Mouse (Mus musculus): Measurements from ENCODE around the gene Fdx1. TPM values are rescaled to one million over a fixed set of nuclear protein-coding genes. Genes with fewer than 3 reads are reported as not detected.
A peak's percentile ranks its signal among the peaks of the same experiment; 100 is the strongest.

The Fdx1 gene
- polyA plus RNA-seq, 1 experiment from 2014 or later, result 76.8 TPM

DNA sequence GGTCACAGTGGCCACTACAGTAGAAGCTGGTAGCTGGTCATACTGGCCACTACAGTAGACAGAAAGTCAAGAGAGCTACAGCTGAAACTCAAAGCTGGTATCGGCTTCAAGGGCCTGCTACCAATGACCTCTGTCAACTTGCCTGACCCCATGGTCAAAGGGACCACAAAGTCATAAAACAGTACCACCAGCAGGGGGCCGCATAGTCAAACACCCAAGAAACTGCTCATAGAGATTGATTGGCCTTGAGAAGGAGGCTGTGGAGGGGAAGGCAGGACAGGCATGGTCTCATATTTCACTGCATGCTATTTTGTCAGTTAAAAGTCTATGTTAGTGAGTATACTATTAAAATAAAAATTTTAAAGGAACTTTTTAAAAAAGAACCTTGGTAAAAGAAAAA lies 27.5 kb upstream of the Fdx1 start:
- WGBS, result 12% methylated on average over 2 of the region's 2 CpGs
- no peak overlapping the region for H3K27ac ChIP-seq
- no peak for ATAC-seq (ENCODE audit: insufficient number of reproducible peaks, insufficient read depth, low FRiP score, low TSS enrichment, low read depth)

DNA sequence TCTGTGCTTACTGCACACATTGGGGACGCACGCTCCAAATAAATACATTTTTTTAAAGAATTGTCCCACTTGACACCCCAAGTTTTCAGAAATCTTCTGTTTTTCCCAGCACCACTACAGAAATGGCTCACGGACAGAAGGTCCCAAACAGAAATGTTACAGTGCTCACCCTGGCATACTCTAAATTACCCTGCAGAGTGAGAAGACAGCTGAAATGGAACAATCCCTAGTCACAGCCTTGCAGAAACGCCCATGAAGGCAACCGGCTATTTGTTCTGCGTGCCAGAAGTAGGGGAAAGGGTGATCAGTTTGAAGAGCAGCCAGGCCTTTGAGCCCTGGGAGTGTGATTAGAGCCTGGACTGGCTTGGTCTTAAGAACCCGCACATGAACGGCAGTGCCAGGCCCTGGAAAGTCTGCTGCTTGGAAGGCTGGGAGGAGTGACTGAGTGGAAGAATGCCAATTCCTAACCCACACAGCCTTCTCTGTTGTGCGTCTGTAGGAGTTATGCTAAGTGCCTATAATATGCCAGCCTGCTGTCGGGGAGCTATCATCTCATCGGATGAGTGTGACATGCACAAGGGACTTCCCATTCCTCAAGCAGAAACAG lies 22.2 kb upstream of the Fdx1 start:
- WGBS, result 88% methylated on average over 11 of the region's 11 CpGs

More for the DNA sequence above, 27.5 kb upstream of the Fdx1 start:
- Histone ChIP-seq H3K27me3 (no peaks in the 10 kb centered on the region), H3K4me3 (replicated peaks) (no peak overlapping the region), H3K4me2 (no peak overlapping the region), H3K9ac (replicated peaks) (no peak overlapping the region), H3K4me1 (replicated peaks) (no peaks in the 10 kb centered on the region), H3K36me3 (no peaks in the 10 kb centered on the region), H3K9me3 (no peaks in the 10 kb centered on the region)

DNA sequence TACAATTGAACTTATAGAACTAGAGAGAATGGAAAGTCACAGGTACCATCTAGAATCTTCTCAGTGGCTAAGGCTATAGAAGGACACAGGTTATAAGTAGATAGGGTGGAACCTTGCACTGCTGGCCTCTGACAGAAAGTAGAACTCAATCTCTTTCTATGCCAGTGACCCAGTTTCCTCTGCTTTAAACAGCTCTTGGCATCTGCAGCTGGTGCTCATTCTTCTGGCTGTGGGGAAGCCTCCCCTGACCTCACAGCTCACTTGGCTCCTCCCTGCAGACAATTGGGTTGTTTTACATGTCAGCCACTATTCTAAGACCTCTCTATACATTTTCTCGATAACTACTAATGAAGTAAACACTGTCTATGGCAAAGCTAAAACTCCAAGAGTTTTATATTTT lies 17.8 kb upstream of the Fdx1 start:
- ATAC-seq (ENCODE audit: insufficient number of reproducible peaks, insufficient read depth, low FRiP score, low TSS enrichment, low read depth), result no peak
- no peaks in the 10 kb centered on the region for H3K36me3 ChIP-seq
- H3K9me3 ChIP-seq, result no peaks in the 10 kb centered on the region; the same call in 1 of the 2 replicates
- no peaks in the 10 kb centered on the region for H3K27me3 ChIP-seq
- no peak overlapping the region for H3K4me2 ChIP-seq
- no peaks in the 10 kb centered on the region for H3K4me1 ChIP-seq (replicated peaks)
- no peak overlapping the region for H3K4me3 ChIP-seq (replicated peaks)
- WGBS, result 83% methylated on average over 1 of the region's 1 CpGs
- H3K9ac ChIP-seq (replicated peaks), result no peak overlapping the region
- H3K27ac ChIP-seq, result no peak overlapping the region

More for the DNA sequence above, 22.2 kb upstream of the Fdx1 start:
- Histone ChIP-seq H3K9ac (replicated peaks) (no peak overlapping the region), H3K27ac (no peak overlapping the region), H3K4me1 (replicated peaks) (no peaks in the 10 kb centered on the region), H3K36me3 (no peaks in the 10 kb centered on the region), H3K4me2 (no peak overlapping the region), H3K4me3 (replicated peaks) (no peak overlapping the region), H3K9me3 (no peaks in the 10 kb centered on the region), H3K27me3 (no peaks in the 10 kb centered on the region)
- no peak for ATAC-seq (ENCODE audit: insufficient number of reproducible peaks, insufficient read depth, low FRiP score, low TSS enrichment, low read depth)

DNA sequence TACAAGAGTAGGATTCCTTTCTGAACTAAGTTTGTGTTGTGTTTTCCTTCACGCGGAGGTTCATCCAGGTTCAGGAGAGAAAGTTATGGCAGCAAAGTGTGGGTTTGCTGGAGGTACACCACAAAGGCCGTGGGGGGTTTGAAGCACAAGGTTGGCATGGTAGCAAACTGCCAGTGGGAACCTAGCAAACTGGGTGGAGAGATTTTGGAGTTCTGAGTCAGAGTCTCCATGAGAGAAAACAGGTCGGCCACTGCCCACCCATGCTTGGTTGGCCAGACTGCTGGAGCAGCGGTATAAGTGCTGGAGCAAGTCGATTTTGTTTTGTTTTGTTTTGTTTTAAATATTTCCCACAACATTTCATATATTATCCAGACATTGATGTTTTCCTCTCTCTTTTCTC lies 15.9 kb upstream of the Fdx1 start:
- Histone ChIP-seq H3K4me1 (replicated peaks) (no peaks in the 10 kb centered on the region), H3K4me3 (replicated peaks) (no peak overlapping the region), H3K4me2 (no peak overlapping the region), H3K27ac (no peak overlapping the region), H3K27me3 (no peaks in the 10 kb centered on the region), H3K36me3 (no peaks in the 10 kb centered on the region), H3K9me3 (no peaks in the 10 kb centered on the region; the same call in 1 of the 2 replicates), H3K9ac (replicated peaks) (no peak overlapping the region)
- no peak for ATAC-seq (ENCODE audit: insufficient number of reproducible peaks, insufficient read depth, low FRiP score, low TSS enrichment, low read depth)
- 91% methylated on average over 6 of the region's 6 CpGs for WGBS

DNA sequence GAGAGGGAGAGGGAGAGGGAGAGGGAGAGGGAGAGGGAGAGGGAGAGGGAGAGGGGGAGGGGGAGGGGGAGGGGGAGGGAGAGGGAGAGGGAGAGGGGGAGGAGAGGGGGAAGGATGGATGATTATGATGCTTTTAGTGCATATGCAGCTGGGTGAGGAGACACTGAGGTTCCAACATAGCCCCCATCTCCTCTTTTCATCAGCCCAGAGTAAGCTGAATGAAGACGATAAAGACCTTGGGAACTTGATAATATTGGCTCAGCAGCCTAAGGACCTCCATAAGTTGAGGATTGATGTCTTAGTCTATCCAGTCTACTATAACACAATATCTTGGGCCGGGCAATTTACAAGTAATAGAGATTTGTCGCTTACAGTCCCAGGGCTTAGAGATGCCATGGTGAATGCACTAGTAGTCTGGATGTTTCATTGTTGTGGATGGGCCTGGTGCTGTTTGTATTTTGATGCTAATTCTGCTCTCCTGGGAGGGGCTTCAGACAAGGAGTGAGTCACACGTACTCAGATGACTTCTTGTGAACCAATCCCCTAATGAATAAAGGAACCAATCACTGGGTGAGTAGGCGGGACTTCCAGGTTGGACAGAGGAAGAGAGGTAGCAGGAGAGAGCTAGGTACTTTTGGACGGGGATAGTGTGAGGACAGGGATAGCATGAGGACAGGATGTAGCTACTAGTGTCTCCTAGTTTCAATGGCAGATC lies 15.3 kb upstream of the Fdx1 start:
- no peak overlapping the region for H3K4me2 ChIP-seq
- no peak overlapping the region for H3K4me3 ChIP-seq (replicated peaks)
- H3K9me3 ChIP-seq, result no peaks in the 10 kb centered on the region; the same call in 1 of the 2 replicates
- no peak overlapping the region for H3K27ac ChIP-seq
- 90% methylated on average over 6 of the region's 6 CpGs for WGBS
- no peaks in the 10 kb centered on the region for H3K27me3 ChIP-seq
- no peaks in the 10 kb centered on the region for H3K36me3 ChIP-seq
- H3K9ac ChIP-seq (replicated peaks), result no peak overlapping the region
- no peak for ATAC-seq (ENCODE audit: insufficient number of reproducible peaks, insufficient read depth, low FRiP score, low TSS enrichment, low read depth)
- H3K4me1 ChIP-seq (replicated peaks), result no peaks in the 10 kb centered on the region

DNA sequence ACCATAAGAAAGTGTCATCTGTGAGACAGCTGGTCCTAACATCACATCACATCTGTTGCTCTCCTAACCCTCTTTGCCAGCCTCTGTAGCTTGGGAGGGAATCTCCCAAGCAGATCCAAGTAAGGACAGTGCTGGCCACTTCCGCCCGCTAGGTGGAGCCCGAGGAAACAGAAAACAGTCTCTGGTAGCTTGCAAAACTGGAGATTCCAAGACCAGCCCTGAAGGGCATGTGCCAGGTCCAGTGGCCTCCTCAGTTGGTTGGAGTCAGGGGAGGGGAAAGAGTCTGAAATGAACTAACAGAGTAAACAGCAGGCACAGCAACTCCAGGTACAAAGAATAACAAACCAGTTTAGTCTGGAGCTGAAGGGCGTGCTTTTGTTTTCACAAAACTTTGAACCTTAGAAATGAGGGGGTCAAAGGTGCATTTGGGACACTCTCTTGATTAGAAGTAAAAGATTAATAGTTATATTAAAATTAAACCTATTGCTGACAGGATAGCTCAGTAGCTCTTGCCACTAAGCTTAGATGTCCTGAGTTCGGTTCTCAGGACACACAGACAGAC lies 14.2 kb upstream of the Fdx1 start:
- ATAC-seq (ENCODE audit: insufficient number of reproducible peaks, insufficient read depth, low FRiP score, low TSS enrichment, low read depth), result no peak
- H3K27ac ChIP-seq, result no peak overlapping the region
- no peak overlapping the region for H3K9ac ChIP-seq (replicated peaks)
- H3K27me3 ChIP-seq, result no peaks in the 10 kb centered on the region
- no peak overlapping the region for H3K4me3 ChIP-seq (replicated peaks)
- H3K36me3 ChIP-seq, result no peaks in the 10 kb centered on the region
- H3K9me3 ChIP-seq, result no peaks in the 10 kb centered on the region; the same call in 1 of the 2 replicates
- no peak overlapping the region for H3K4me2 ChIP-seq
- H3K4me1 ChIP-seq (replicated peaks), result no peaks in the 10 kb centered on the region
- 44% methylated on average over 5 of the region's 5 CpGs for WGBS

DNA sequence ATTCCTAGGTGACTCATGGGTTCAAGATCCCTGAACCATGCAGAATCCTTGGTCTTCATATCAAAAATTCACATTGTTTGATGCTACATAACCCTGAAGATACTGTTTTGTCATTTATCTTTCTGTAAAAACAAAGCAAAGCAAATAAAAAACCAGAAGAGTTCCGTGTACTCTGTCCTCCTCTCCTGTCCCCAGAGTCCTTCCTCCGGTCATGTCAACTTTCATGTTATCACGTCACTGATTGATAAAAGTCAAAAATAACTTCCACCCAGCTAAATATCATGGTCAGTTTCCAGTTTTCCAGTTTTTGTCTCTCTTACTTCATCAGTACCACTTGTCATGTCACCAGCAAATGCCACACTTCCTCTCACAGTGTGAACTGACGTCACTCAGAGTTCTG lies 11.5 kb upstream of the Fdx1 start:
- H3K4me2 ChIP-seq, result no peak overlapping the region
- no peaks in the 10 kb centered on the region; the same call in 1 of the 2 replicates for H3K9me3 ChIP-seq
- H3K27ac ChIP-seq, result no peak overlapping the region
- no peaks in the 10 kb centered on the region for H3K36me3 ChIP-seq
- ATAC-seq (ENCODE audit: insufficient number of reproducible peaks, insufficient read depth, low FRiP score, low TSS enrichment, low read depth), result no peak
- WGBS, result 83% methylated on average over 4 of the region's 4 CpGs
- no peaks in the 10 kb centered on the region for H3K27me3 ChIP-seq
- no peak overlapping the region for H3K4me3 ChIP-seq (replicated peaks)
- H3K9ac ChIP-seq (replicated peaks), result no peak overlapping the region
- H3K4me1 ChIP-seq (replicated peaks), result no peaks in the 10 kb centered on the region

DNA sequence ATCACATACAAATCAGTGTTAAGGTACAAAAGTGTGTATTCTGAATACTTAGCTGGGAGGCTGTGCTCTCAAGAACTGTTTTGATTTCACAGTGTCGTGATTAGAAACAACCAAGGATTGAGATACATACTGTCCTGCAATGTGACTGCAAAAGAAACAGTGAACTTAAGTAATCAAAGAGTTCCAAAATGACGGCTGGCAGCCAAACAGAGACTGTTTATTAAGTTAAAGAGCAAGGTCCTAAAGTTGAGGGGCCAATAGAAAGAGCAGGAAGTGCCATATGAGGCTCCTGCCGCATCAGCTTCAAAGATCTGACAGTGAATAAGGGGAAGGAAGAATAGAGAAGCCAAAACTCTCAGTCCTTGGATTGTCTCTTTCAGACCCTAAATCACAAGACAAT lies 10.5 kb upstream of the Fdx1 start:
- Histone ChIP-seq H3K27ac (no peak overlapping the region), H3K9me3 (no peaks in the 10 kb centered on the region; the same call in 1 of the 2 replicates), H3K4me2 (no peak overlapping the region), H3K4me1 (replicated peaks) (no peaks in the 10 kb centered on the region), H3K4me3 (replicated peaks) (no peak overlapping the region), H3K27me3 (no peaks in the 10 kb centered on the region), H3K36me3 (no peaks in the 10 kb centered on the region), H3K9ac (replicated peaks) (no peak overlapping the region)
- no peak for ATAC-seq (ENCODE audit: insufficient number of reproducible peaks, insufficient read depth, low FRiP score, low TSS enrichment, low read depth)
- 59% methylated on average over 3 of the region's 3 CpGs for WGBS

DNA sequence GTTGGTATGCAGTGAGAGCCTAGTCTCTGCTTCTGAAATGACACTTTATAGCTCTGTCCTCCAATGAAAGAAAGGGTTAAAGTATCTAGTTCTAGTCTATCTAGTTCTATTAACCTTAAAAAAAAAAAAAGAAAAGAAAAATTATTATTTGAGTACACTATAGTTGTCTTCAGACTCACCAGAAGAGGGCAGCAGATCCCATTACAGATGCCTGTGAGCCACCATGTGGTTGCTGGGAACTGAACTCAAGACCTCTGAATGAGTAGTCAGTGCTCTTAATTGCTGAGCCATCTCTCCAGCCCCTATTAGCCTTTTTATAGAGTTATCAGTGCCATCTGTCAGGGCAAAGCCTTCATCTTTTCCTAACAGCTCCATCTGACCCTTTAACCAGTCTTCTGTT lies 3.0 kb upstream of the Fdx1 start:
- ATAC-seq (ENCODE audit: insufficient number of reproducible peaks, insufficient read depth, low FRiP score, low TSS enrichment, low read depth), result no peak
- Histone ChIP-seq H3K27ac (no peak overlapping the region), H3K9me3 (no peaks in the 10 kb centered on the region)

DNA sequence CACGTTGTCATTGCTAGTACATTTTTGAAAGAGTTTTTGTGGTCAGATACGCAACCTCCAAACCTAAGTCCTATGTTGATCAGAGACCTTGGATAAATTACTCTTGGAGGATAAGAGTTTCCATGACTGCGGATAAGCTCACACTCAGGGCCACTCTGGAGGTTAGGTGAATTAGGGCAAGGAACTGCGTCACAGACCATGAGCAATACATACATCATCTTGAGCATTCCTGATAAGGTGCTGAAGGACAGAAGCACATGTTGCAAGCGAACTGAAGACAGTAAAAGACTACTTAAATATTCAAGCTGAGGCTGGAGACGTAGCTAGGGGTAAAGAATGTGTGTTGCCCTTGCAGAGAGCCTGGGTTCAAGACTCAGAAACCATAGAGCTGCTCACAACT lies 754 bp upstream of the Fdx1 start:
- ATAC-seq (ENCODE audit: insufficient number of reproducible peaks, insufficient read depth, low FRiP score, low TSS enrichment, low read depth), result no peak
- H3K27ac ChIP-seq, result no peak overlapping the region
- H3K36me3 ChIP-seq, result no peaks in the 10 kb centered on the region
- WGBS, result 72% methylated on average over 6 of the region's 6 CpGs
- 0 out of 2 replicates have a peak, but pooled peaks cover 5% of the 10 kb centered on the region for H3K27me3 ChIP-seq
- H3K9me3 ChIP-seq, result no peaks in the 10 kb centered on the region
- peak overlapping the region; percentile 68; the same call in 1 of the 2 replicates for H3K4me2 ChIP-seq
- H3K4me1 ChIP-seq (replicated peaks), result peaks cover 25% of the 10 kb centered on the region
- H3K4me3 ChIP-seq (replicated peaks), result no peak overlapping the region
- H3K9ac ChIP-seq (replicated peaks), result no peak overlapping the region

More for the DNA sequence above, 3.0 kb upstream of the Fdx1 start:
- Histone ChIP-seq H3K9ac (replicated peaks) (no peak overlapping the region), H3K4me2 (no peak overlapping the region), H3K4me1 (replicated peaks) (peaks cover 14% of the 10 kb centered on the region), H3K4me3 (replicated peaks) (no peak overlapping the region), H3K27me3 (0 out of 2 replicates have a peak, but pooled peaks cover 5% of the 10 kb centered on the region), H3K36me3 (no peaks in the 10 kb centered on the region)

DNA sequence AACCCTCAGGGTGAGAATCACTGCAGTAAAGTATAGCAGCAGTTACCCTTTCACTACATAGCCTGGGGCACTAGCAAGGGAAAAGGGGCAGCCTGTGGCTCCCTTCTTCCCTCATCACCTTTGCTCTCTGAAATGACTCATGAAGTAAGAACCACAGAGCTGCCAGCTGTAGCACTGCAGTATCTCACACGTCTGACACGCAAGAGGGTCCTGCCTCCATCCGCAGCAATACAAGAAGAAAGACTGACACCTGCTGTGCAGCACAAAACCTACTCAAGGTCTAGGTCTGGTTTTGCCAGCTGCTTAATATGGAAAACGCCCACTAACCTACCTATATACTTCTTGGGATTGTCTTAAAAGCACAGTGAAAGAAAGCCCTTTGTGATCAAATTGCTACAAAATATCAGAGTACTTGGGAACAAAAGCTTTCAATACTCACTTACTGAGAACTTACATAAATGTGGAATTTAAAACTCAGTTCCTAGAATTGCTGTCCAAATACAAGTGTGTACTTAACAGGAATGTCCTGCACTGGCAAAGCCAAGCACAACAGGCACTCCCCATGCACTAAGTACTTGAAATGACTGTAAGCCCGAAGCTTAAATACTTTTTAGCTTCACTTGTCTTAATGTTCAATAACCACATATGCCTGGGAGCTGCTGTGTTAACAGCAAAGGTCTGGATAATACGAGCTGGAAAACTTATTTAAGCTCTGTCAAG lies 2.0 kb downstream of the Fdx1 start:
- Histone ChIP-seq H3K4me2 (peak overlapping the region; percentile 68; the same call in 1 of the 2 replicates), H3K9me3 (no peaks in the 10 kb centered on the region), H3K9ac (replicated peaks) (no peak overlapping the region), H3K27ac (no peak overlapping the region), H3K27me3 (0 out of 2 replicates have a peak, but pooled peaks cover 5% of the 10 kb centered on the region), H3K4me1 (replicated peaks) (peaks cover 25% of the 10 kb centered on the region), H3K4me3 (replicated peaks) (no peak overlapping the region), H3K36me3 (peaks cover 3% of the 10 kb centered on the region; the same call in 1 of the 2 replicates)
- WGBS, result 53% methylated on average over 6 of the region's 6 CpGs
- ATAC-seq (ENCODE audit: insufficient number of reproducible peaks, insufficient read depth, low FRiP score, low TSS enrichment, low read depth), result no peak

All from limb, embryonic 12.5 days (tissue).